Mouse (Mus musculus) myocyte (in vitro differentiated cells): ENCODE measurements around the gene Gm11172.
"Not testable (repeated sequence)": the region's sequence is repeated elsewhere in the genome, so short reads cannot be mapped to it uniquely, and the experiment has no call there.

Source experiments
- E2F4 ChIP-seq: IDR thresholded peaks from one replicate; pipeline ENCODE4 v1.6.1; 2011; ENCODE audit warnings: mild to moderate bottlenecking, control low read depth, moderate library complexity; ENCODE audit not compliant: insufficient read depth
- MAX ChIP-seq: IDR thresholded peaks from one replicate; pipeline ENCODE4 v1.6.1; 2011; ENCODE audit warnings: low read depth, mild to moderate bottlenecking, control low read depth
- MYOG ChIP-seq, 3 experiments: IDR thresholded peaks; one replicate each; pipeline ENCODE4 v1.6.1; 2011; ENCODE audit warnings: control low read depth in 2 of 3, low read depth in 2 of 3, mild to moderate bottlenecking in 2 of 3; ENCODE audit not compliant: insufficient read length in 2 of 3, control insufficient read depth in 1 of 3, insufficient read depth in 1 of 3
- POLR2A ChIP-seq: IDR thresholded peaks from one replicate; pipeline ENCODE4 v1.6.1; 2011; ENCODE audit warnings: low read depth, mild to moderate bottlenecking, control low read depth, moderate library complexity; ENCODE audit not compliant: insufficient read length
- POLR2AphosphoS2 ChIP-seq: IDR thresholded peaks from one replicate; pipeline ENCODE4 v1.6.1; 2011; ENCODE audit warnings: low read depth, control low read depth; ENCODE audit not compliant: insufficient read length
- TCF12 ChIP-seq: IDR thresholded peaks from one replicate; pipeline ENCODE4 v1.6.1; 2011; ENCODE audit warnings: mild to moderate bottlenecking, control low read depth; ENCODE audit not compliant: poor library complexity, insufficient read depth, severe bottlenecking
- USF1 ChIP-seq: IDR thresholded peaks from one replicate; pipeline ENCODE4 v1.6.1; 2011; ENCODE audit warnings: low read depth, mild to moderate bottlenecking, control low read depth, moderate library complexity

GRCm38 (mm10) chr16:10802420-10802819 is 10.3 kb upstream of the Gm11172 start:
- TF ChIP-seq POLR2A; USF1; TCF12; MAX; MYOG (IDR thresholded peaks at IDR 0.05; ENCODE audit: control insufficient read depth in 1 of 3, insufficient read depth in 1 of 3, insufficient read length in 2 of 3, low read depth in 2 of 3); POLR2AphosphoS2; E2F4: not testable (repeated sequence)
